Mouse (Mus musculus) bone marrow, adult 2 months (tissue): ENCODE results near the gene Cpm.

Source experiments
- CTCF ChIP-seq: fragments of 200-500 bp; IDR thresholded peaks from 2 replicates; pipeline ENCODE4 v1.5.1; 2011; ENCODE audit warnings: low read length, control low read depth; ENCODE audit not compliant: control insufficient read depth, insufficient read depth
- POLR2A ChIP-seq: fragments of 200-500 bp; IDR thresholded peaks from 2 replicates; pipeline ENCODE4 v1.6.1; 2011; ENCODE audit warnings: low read depth, mild to moderate bottlenecking, control low read depth, low read length, borderline replicate concordance; ENCODE audit not compliant: control insufficient read depth

DNA sequence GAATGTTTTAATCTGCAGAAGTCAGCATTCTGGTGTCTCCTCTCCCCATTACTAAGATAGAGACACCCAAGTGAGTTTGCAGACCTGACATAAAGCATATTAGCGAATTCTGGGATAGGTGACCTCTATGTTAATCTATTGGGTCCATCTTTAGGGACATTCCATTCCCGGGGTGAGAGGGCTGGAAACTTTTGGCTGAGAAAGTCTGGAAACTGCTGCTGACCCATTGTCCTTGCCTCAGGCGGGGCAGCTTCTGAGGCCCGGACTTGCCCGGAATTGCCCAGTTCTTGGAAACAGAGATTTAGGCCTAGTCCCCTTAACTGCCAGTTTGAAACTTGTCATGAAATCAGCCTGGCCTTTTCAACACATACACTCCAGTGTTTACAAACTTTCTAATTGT is 82.1 kb downstream of the Cpm start:
- TF ChIP-seq CTCF (no peak), POLR2A (no peak)
